Mouse (Mus musculus) forebrain, embryonic 13.5 days (tissue): ENCODE measurements around the gene Myl6. TPM values are rescaled to one million over a fixed set of nuclear protein-coding genes. Genes with fewer than 3 reads are reported as not detected.

ENCODE experiments used
- ATAC-seq: fragments of 200-750 bp; cut with Nextera tagmentation; 2 replicates; pipeline ENCODE4 v1.8.0; 2017
- H3K27ac ChIP-seq: fragments of 300-500 bp; sonication (generic); 2 replicates; pipeline ENCODE4 v1.5.1; 2015; ENCODE audit warnings: inconsistent platforms, mild to moderate bottlenecking, moderate library complexity
- H3K27me3 ChIP-seq: fragments of 300-500 bp; sonication (generic); 2 replicates; pipeline ENCODE4 v1.6.1; 2015; ENCODE audit warnings: mild to moderate bottlenecking, inconsistent platforms
- H3K36me3 ChIP-seq: fragments of 300-500 bp; sonication (generic); 2 replicates; pipeline ENCODE4 v1.6.1; 2015; ENCODE audit warnings: mild to moderate bottlenecking, inconsistent platforms; ENCODE audit not compliant: poor library complexity, severe bottlenecking
- H3K4me1 ChIP-seq: fragments of 300-500 bp; sonication (generic); 2 replicates; pipeline ENCODE4 v1.6.1; 2015; ENCODE audit warnings: inconsistent platforms
- H3K4me2 ChIP-seq: fragments of 300-500 bp; sonication (generic); 2 replicates; pipeline ENCODE4 v1.6.1; 2015; ENCODE audit warnings: inconsistent platforms, mild to moderate bottlenecking, moderate library complexity
- H3K4me3 ChIP-seq: fragments of 300-500 bp; sonication (generic); 2 replicates; pipeline ENCODE4 v1.5.1; 2015; ENCODE audit warnings: mild to moderate bottlenecking, inconsistent platforms
- H3K9ac ChIP-seq: fragments of 300-500 bp; sonication (generic); 2 replicates; pipeline ENCODE4 v1.6.1; 2015; ENCODE audit warnings: mild to moderate bottlenecking, inconsistent platforms
- H3K9me3 ChIP-seq: fragments of 300-500 bp; sonication (generic); replicated peaks from 2 replicates; pipeline ENCODE4 v1.6.1; 2016; ENCODE audit warnings: inconsistent platforms
- WGBS: fragments of 180-500 bp; shearing (Covaris S2); methylation state at CpG from one replicate; pipeline ENCODE4 v1.1.7; 2015; 5-methylcytosine and 5-hydroxymethylcytosine counted together
- polyA plus RNA-seq: library from polyadenylated mRNA; unstranded; fragments of >200 nt; fragmentation: Nextera tagmentation; extraction: Ambion mirVana; gene quantifications from 2 replicates; pipeline ENCODE4 v1.2.1, GENCODE M21; 2015

The Myl6 gene
- polyA plus RNA-seq, 1 experiment from 2014 or later = 740 TPM

DNA sequence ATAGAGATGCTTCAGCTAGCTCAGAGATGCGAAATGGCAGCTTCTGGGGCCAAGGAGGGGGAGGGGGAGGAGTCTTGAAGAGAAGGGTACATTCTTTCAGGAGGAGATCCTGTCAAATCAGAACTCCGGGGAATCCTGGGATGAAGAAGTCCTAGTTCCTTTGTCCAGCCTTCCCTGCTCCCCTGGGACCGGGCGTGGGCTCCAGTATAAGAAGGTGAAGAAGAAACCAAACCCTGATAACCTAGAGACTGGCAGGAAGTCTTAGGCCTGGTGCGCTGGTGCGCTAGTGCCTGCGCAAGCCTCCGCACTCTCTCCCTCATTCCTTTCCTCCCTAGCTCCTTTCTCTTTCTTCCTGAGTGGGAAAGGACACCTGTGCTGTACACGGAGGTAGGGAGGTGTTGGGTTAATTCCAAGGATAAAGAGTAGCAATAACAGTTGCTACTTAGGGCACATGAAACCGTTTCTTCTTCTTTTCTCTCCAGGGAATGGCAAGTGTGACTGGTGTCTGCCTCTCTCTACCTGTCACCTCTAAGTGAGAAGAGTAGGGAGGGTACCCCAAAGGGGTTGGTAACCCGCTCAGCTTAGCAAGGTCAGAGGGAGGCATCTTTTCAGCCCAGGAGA is 30.3 kb upstream of the Myl6 start:
- Histone ChIP-seq H3K4me2 (peak overlapping the region; percentile 98), H3K4me3 (peak overlapping the region; percentile 64), H3K9ac (peak overlapping the region; percentile 69), H3K4me1 (peaks cover 24% of the 10 kb centered on the region), H3K27ac (no peak overlapping the region), H3K9me3 (no peaks in the 10 kb centered on the region), H3K27me3 (peaks cover 46% of the 10 kb centered on the region), H3K36me3 (no peaks in the 10 kb centered on the region)
- WGBS = 11% methylated on average over 11 of the region's 11 CpGs
- ATAC-seq = no peak

DNA sequence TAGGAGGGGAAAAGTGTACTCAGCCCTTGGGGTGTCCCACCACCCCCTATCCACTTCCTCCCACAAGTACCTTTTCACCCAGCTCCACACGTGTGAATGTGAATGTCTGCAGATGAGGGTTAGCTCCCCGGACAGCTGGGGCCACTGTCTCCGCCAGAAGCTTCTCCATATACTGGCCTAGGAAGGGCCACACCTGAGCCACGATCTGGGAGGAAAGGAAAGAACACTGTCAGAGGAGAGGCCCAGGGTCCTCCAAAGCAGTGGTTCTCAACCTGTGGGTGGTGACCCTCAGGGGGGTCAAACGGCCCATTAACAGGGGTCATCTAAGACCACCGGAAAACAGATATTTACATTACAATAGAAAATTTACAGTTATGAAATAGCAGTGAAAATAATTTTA is 28.4 kb upstream of the Myl6 start:
- Histone ChIP-seq H3K4me3 (no peak overlapping the region), H3K27ac (no peak overlapping the region), H3K36me3 (no peaks in the 10 kb centered on the region; the same call in 1 of the 2 replicates), H3K9ac (no peak overlapping the region), H3K9me3 (no peaks in the 10 kb centered on the region), H3K4me1 (peaks cover 24% of the 10 kb centered on the region), H3K4me2 (no peak overlapping the region), H3K27me3 (peaks cover 44% of the 10 kb centered on the region)
- WGBS = 74% methylated on average over 6 of the region's 6 CpGs
- no peak for ATAC-seq

DNA sequence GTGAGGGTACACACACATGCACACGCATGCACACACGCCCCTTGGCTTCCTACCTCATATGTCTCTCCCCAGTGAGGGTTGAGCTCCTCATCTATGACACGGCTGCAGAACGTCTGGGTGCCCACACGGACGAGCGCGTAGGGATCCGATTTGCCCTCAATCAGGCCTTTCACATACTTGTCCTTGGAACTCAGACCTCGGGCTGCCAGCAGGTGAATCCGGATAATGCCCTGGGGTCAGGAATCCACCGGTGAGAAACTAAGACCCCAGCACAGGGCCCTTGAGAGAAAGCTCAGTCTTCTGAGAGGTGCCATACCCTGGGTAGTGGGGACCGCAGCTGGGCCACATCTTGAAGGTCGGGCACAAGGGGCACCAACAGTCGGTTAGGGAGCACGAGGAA is 26.6 kb upstream of the Myl6 start:
- Histone ChIP-seq H3K4me3 (no peak overlapping the region), H3K4me1 (peaks cover 16% of the 10 kb centered on the region; the same call in 1 of the 2 replicates), H3K4me2 (no peak overlapping the region), H3K27me3 (peaks cover 56% of the 10 kb centered on the region), H3K9ac (no peak overlapping the region), H3K27ac (no peak overlapping the region), H3K36me3 (no peaks in the 10 kb centered on the region; the same call in 1 of the 2 replicates), H3K9me3 (no peaks in the 10 kb centered on the region)
- ATAC-seq = no peak
- WGBS = 84% methylated on average over 16 of the region's 16 CpGs

DNA sequence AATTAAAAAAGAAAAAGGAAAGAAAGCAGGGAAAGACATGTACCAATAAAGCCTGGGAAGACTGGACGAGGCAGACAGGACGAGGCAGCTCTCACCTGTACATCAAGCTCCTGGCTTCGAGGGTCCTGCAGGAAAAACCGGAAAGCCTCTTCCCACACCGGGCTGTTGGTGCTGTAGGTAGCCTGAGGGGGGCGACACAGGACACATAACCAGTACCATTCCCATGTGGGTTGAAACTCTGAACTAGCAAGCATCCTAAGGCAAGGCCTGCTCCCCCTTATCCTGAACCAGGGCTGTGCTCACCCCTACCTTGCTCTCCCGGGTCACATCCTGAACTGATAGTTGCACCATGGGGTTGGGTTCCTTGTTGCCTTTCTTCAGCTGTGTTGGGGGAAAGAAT is 24.9 kb upstream of the Myl6 start:
- Histone ChIP-seq H3K4me3 (no peak overlapping the region), H3K4me1 (no peaks in the 10 kb centered on the region), H3K27me3 (peaks cover 52% of the 10 kb centered on the region), H3K4me2 (no peak overlapping the region), H3K36me3 (no peaks in the 10 kb centered on the region; the same call in 1 of the 2 replicates), H3K9ac (no peak overlapping the region), H3K27ac (no peak overlapping the region), H3K9me3 (no peaks in the 10 kb centered on the region)
- no peak for ATAC-seq
- 66% methylated on average over 7 of the region's 7 CpGs for WGBS

DNA sequence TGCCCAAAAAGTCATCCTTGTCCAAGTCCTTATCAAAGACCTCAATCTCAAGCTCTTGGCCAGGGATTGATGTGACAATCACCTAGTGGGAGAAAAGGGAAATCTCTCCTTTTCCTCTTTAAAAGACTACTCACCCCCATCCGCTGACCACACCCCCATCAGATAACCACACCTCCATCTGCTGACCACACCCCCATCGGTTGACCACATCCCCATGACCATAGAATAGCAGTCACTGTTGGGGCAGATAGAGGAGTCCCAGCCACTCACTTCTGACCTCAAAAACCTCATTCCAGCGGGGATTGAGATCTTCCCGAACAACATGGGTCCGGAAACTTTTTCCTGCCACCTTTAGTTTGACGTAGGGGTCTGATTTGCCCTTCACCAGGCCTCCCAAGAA is 22.7 kb upstream of the Myl6 start:
- no peak for ATAC-seq
- peaks cover 3% of the 10 kb centered on the region; the same call in 1 of the 2 replicates for H3K36me3 ChIP-seq
- no peaks in the 10 kb centered on the region for H3K4me1 ChIP-seq
- no peak overlapping the region for H3K27ac ChIP-seq
- no peak overlapping the region for H3K9ac ChIP-seq
- H3K4me3 ChIP-seq = no peak overlapping the region
- WGBS = 20% methylated on average over 6 of the region's 6 CpGs
- H3K27me3 ChIP-seq = peaks cover 35% of the 10 kb centered on the region
- H3K4me2 ChIP-seq = no peak overlapping the region
- H3K9me3 ChIP-seq = no peaks in the 10 kb centered on the region

DNA sequence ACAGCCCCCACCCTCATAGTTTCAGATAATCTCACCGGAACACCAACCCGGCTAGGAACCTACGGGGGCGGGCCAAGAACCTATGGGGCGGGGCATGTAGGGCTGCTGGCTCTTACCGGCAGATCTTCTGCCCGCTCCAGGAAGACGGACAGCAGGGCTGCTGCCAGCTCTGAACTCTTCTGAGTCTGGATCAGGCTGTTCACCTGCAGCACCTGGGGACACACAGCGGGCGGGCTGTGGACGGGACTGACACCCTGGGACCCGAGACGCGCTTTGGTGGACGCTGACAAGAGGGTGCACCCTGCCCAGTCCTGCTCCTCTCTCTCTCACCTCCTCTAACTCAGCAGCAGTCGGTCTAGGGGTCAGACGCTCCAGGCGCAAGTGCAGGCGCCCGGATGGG is 22.1 kb upstream of the Myl6 start:
- Histone ChIP-seq H3K36me3 (peaks cover 6% of the 10 kb centered on the region; the same call in 1 of the 2 replicates), H3K9ac (no peak overlapping the region; the same call in 1 of the 2 replicates), H3K4me1 (no peaks in the 10 kb centered on the region), H3K27me3 (peaks cover 35% of the 10 kb centered on the region), H3K4me2 (no peak overlapping the region; the same call in 1 of the 2 replicates), H3K27ac (no peak overlapping the region), H3K9me3 (no peaks in the 10 kb centered on the region), H3K4me3 (no peak overlapping the region)
- no peak for ATAC-seq
- WGBS = 12% methylated on average over 20 of the region's 20 CpGs

DNA sequence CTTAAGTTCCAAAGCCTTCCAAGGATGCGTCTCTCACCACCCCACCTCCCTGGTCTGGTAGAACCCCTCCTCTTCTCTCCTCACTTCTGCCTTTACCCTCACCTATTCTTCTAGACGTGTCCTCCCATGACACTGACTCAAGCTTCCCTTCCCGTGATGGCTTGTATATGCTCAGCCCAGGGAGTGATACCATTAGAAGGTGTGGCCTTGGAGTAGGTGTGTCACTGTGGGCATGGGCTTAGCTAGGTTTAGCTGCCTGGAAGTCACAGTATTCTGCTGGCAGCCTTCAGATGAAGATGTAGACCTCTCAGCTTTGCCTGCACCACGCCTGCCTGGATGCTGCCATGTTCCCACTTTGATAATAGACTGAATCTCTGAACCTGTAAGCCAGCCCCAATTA is 21.1 kb upstream of the Myl6 start:
- Histone ChIP-seq H3K9me3 (no peaks in the 10 kb centered on the region), H3K9ac (no peak overlapping the region), H3K27me3 (peaks cover 35% of the 10 kb centered on the region), H3K4me3 (no peak overlapping the region), H3K4me2 (no peak overlapping the region), H3K27ac (no peak overlapping the region), H3K4me1 (no peaks in the 10 kb centered on the region), H3K36me3 (peaks cover 6% of the 10 kb centered on the region; the same call in 1 of the 2 replicates)
- WGBS = 80% methylated on average over 4 of the region's 4 CpGs
- ATAC-seq = no peak

DNA sequence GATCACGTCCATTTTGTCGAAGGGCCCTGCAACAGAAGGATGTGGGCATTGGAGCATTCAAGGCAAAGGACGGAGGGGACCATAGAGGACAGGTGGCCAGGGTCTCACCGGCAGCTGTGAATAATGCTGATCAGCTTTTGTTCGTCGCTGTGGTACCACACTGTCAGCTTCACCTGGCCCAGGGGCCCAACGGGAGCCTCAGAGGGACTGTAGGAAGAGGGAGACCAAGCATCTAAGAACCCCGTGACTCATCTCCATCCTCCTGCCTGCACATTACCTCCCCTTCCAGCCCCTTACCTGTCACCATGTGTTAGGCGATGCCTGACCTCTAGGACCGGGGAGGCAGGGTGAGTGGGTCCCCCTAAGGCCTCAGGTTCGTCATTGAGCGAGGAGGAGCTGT is 17.8 kb upstream of the Myl6 start:
- no peak overlapping the region for H3K27ac ChIP-seq
- H3K4me2 ChIP-seq = no peak overlapping the region
- H3K4me3 ChIP-seq = no peak overlapping the region
- H3K4me1 ChIP-seq = no peaks in the 10 kb centered on the region
- 84% methylated on average over 12 of the region's 12 CpGs for WGBS
- H3K9ac ChIP-seq = no peak overlapping the region
- peaks cover 6% of the 10 kb centered on the region; the same call in 1 of the 2 replicates for H3K36me3 ChIP-seq
- ATAC-seq = no peak
- H3K9me3 ChIP-seq = no peaks in the 10 kb centered on the region
- H3K27me3 ChIP-seq = peaks cover 20% of the 10 kb centered on the region

DNA sequence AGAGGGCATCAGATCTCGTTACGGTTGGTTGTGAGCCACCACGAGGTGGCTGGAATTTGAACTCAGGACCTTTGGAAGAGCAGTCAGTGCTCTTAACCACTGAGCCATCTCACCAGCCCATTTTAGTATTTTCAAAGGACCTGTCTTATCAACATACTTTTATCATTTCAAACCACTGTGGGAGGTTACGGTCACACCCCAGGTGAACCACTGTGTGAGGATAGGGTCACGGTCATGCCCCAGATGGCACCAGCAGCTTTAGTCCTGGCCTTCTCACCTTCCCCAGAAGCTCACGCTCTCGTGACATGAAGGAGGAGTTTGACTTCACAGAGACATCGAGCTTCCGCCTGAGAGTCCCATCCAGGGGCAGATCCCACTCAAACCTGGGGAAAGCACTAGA is 17.2 kb upstream of the Myl6 start:
- ATAC-seq = no peak
- WGBS = 88% methylated on average over 9 of the region's 9 CpGs
- no peak overlapping the region for H3K9ac ChIP-seq
- no peaks in the 10 kb centered on the region for H3K9me3 ChIP-seq
- H3K4me1 ChIP-seq = no peaks in the 10 kb centered on the region
- no peak overlapping the region for H3K4me2 ChIP-seq
- H3K36me3 ChIP-seq = peaks cover 6% of the 10 kb centered on the region; the same call in 1 of the 2 replicates
- no peak overlapping the region for H3K4me3 ChIP-seq
- no peak overlapping the region for H3K27ac ChIP-seq
- H3K27me3 ChIP-seq = peaks cover 14% of the 10 kb centered on the region

DNA sequence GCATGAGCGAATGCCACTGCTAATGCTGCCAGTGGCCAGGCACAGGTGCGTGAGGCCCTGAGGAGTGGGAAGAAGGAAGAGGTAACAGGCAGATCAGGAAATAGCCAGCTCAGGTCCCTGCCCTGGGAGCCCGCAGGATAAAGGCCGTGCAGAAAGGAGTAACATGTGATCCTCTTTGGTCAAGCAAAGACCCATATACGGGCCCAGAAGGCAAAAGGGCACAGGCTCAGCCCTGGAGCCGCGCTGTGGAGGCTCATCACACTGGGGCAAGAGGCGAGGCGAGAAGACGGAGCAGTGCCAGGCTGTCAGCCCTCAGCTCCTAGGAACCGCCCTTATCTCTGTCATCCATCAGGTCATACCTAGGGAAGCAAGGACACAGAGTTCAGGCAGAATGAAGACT is 16.4 kb upstream of the Myl6 start:
- no peak for ATAC-seq
- 88% methylated on average over 11 of the region's 11 CpGs for WGBS
- H3K27me3 ChIP-seq = peaks cover 6% of the 10 kb centered on the region
- no peak overlapping the region for H3K4me2 ChIP-seq
- H3K9me3 ChIP-seq = no peaks in the 10 kb centered on the region
- H3K27ac ChIP-seq = no peak overlapping the region
- H3K4me3 ChIP-seq = no peak overlapping the region
- peaks cover 6% of the 10 kb centered on the region; the same call in 1 of the 2 replicates for H3K36me3 ChIP-seq
- no peak overlapping the region for H3K9ac ChIP-seq
- no peaks in the 10 kb centered on the region for H3K4me1 ChIP-seq

DNA sequence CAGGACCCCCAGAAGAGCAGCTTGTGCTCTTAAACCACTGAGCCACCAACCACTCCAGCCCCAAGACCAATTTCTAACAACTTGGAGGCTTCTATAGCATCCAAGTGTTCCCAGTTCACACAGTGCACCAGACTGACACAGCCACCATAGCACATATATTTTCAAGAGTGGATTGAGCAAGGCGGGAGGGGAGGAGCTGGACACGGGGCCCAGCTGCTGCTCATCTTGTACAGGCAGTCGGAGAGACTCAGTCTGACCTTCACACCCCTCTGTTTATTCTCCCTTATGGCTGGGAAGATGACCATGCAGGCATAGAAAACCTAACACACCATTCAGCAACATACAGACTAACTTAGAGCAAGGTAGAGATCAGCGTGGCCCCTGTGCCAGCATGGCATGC is 15.9 kb upstream of the Myl6 start:
- H3K4me1 ChIP-seq = no peaks in the 10 kb centered on the region
- H3K36me3 ChIP-seq = peaks cover 6% of the 10 kb centered on the region; the same call in 1 of the 2 replicates
- no peak overlapping the region for H3K9ac ChIP-seq
- no peak overlapping the region for H3K4me3 ChIP-seq
- no peak overlapping the region for H3K27ac ChIP-seq
- H3K9me3 ChIP-seq = no peaks in the 10 kb centered on the region
- no peak for ATAC-seq
- WGBS = 79% methylated on average over 4 of the region's 4 CpGs
- H3K27me3 ChIP-seq = 0 out of 2 replicates have a peak, but pooled peaks cover under 1% of the 10 kb centered on the region
- H3K4me2 ChIP-seq = no peak overlapping the region

DNA sequence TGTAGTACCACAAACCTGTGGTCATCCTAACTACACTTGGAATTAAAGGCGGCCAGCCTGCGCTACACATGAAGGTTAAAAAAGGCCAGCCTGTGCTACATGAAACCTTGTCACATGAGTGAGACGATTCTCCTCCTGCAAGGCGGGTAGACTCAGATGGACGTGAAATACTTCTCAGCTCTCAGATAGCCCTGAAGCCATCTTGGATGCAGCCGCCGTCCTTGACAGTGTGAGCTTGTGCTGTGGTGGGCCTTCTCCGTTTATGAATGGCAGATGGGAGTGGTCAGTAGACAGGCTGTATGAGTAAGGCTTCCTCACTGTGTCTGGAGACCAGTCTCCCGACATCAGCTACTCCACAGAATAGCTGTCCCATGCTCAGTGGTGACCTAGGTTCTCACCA is 15.3 kb upstream of the Myl6 start:
- Histone ChIP-seq H3K9ac (no peak overlapping the region), H3K4me3 (no peak overlapping the region), H3K4me1 (no peaks in the 10 kb centered on the region), H3K27ac (no peak overlapping the region), H3K36me3 (peaks cover 6% of the 10 kb centered on the region; the same call in 1 of the 2 replicates), H3K4me2 (no peak overlapping the region), H3K27me3 (no peaks in the 10 kb centered on the region), H3K9me3 (no peaks in the 10 kb centered on the region)
- 91% methylated on average over 9 of the region's 9 CpGs for WGBS
- ATAC-seq = no peak

DNA sequence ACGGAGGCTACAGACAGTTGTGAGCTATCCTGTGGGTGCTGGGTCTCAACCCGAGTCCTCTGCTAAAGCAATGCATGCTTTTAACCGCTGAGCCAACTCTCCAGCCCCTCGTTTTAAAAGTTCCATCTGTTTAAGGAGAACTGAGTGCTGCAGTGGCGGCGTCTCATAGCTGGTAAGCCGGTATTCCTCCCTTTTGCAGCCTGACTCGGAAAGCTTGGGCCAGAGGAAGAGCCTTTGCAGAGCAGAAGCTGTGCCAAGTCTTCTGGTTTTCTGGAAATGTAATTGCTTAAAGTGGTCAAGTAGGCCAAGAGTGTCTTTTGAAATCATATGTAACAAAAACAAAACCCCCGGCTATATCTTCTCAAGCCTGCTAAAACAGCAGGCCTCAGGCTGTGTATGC is 14.3 kb upstream of the Myl6 start:
- no peak overlapping the region for H3K4me3 ChIP-seq
- no peak overlapping the region for H3K27ac ChIP-seq
- H3K9ac ChIP-seq = no peak overlapping the region
- H3K27me3 ChIP-seq = no peaks in the 10 kb centered on the region
- H3K4me2 ChIP-seq = no peak overlapping the region
- peaks cover 6% of the 10 kb centered on the region; the same call in 1 of the 2 replicates for H3K36me3 ChIP-seq
- no peaks in the 10 kb centered on the region for H3K9me3 ChIP-seq
- H3K4me1 ChIP-seq = no peaks in the 10 kb centered on the region
- WGBS = 87% methylated on average over 9 of the region's 9 CpGs
- no peak for ATAC-seq
